Mouse (Mus musculus): ENCODE results near the gene Ano4. TPM values are rescaled to one million over a fixed set of nuclear protein-coding genes. Genes with fewer than 3 reads are reported as not detected.

Gene Ano4
- polyA plus RNA-seq, 1 experiment: not detected

GRCm38 (mm10) chr10:89103594-89103993 is 241.0 kb downstream of the Ano4 start:
- TF ChIP-seq GATA1 (IDR thresholded peaks at IDR 0.05; ENCODE audit: low read length): no peak

GRCm38 (mm10) chr10:89102025-89102424 is 242.5 kb downstream of the Ano4 start:
- no peak for TF ChIP-seq GATA1 (IDR thresholded peaks at IDR 0.05; ENCODE audit: low read length)

GRCm38 (mm10) chr10:89098183-89098582 is 246.4 kb downstream of the Ano4 start:
- no peak for TF ChIP-seq GATA1 (IDR thresholded peaks at IDR 0.05; ENCODE audit: low read length)

- no peak for TF ChIP-seq GATA1 (IDR thresholded peaks at IDR 0.05; ENCODE audit: low read length)
These were observed 252.1 kb downstream of the Ano4 start for GRCm38 (mm10) chr10:89092350-89093040.

GRCm38 (mm10) chr10:89077447-89077846 is 267.1 kb downstream of the Ano4 start:
- TF ChIP-seq GATA1 (IDR thresholded peaks at IDR 0.05; ENCODE audit: low read length): no peak

GRCm38 (mm10) chr10:89055891-89056290 is 288.7 kb downstream of the Ano4 start:
- no peak for TF ChIP-seq GATA1 (IDR thresholded peaks at IDR 0.05; ENCODE audit: low read length)

- TF ChIP-seq GATA1 (IDR thresholded peaks at IDR 0.05; ENCODE audit: low read length): no peak
These were observed 300.4 kb downstream of the Ano4 start for GRCm38 (mm10) chr10:89044166-89044565.

- no peak for TF ChIP-seq GATA1 (IDR thresholded peaks at IDR 0.05; ENCODE audit: low read length)
These were observed 325.6 kb downstream of the Ano4 start for GRCm38 (mm10) chr10:89018926-89019325.

GRCm38 (mm10) chr10:89008303-89008702 is 336.3 kb downstream of the Ano4 start:
- no peak for TF ChIP-seq GATA1 (IDR thresholded peaks at IDR 0.05; ENCODE audit: low read length)

- no peak for TF ChIP-seq GATA1 (IDR thresholded peaks at IDR 0.05; ENCODE audit: low read length)
These were observed 340.0 kb downstream of the Ano4 start for GRCm38 (mm10) chr10:89004518-89004917.

GRCm38 (mm10) chr10:88986925-88987324 is 357.6 kb downstream of the Ano4 start:
- TF ChIP-seq GATA1 (IDR thresholded peaks at IDR 0.05; ENCODE audit: low read length): no peak

GRCm38 (mm10) chr10:88983444-88983843 is 361.1 kb downstream of the Ano4 start:
- no peak for TF ChIP-seq GATA1 (IDR thresholded peaks at IDR 0.05; ENCODE audit: low read length)

- TF ChIP-seq GATA1 (IDR thresholded peaks at IDR 0.05; ENCODE audit: low read length): no peak
These were observed 365.1 kb downstream of the Ano4 start for GRCm38 (mm10) chr10:88979451-88979850.

- TF ChIP-seq GATA1 (IDR thresholded peaks at IDR 0.05; ENCODE audit: low read length): no peak
These were observed 365.6 kb downstream of the Ano4 start for GRCm38 (mm10) chr10:88978932-88979331.

- no peak for TF ChIP-seq GATA1 (IDR thresholded peaks at IDR 0.05; ENCODE audit: low read length)
These were observed 373.4 kb downstream of the Ano4 start for GRCm38 (mm10) chr10:88970951-88971725.

GRCm38 (mm10) chr10:88968586-88968985 is 376.0 kb downstream of the Ano4 start:
- no peak for TF ChIP-seq GATA1 (IDR thresholded peaks at IDR 0.05; ENCODE audit: low read length)

GRCm38 (mm10) chr10:88960791-88961190 is 383.8 kb downstream of the Ano4 start:
- TF ChIP-seq GATA1 (IDR thresholded peaks at IDR 0.05; ENCODE audit: low read length): no peak

Measured in G1E-ER4 (cell line).